Mouse (Mus musculus) G1E-ER4 (cell line): ENCODE measurements around the gene Spint2. TPM values are rescaled to one million over a fixed set of nuclear protein-coding genes. Genes with fewer than 3 reads are reported as not detected.

Experiments used
- GATA1 ChIP-seq: IDR thresholded peaks from one replicate; pipeline ENCODE4 v1.8.0; 2012; ENCODE audit warnings: low read length, inconsistent platforms
- polyA plus RNA-seq: library from polyadenylated mRNA; stranded (reverse); fragments of >175 nt; gene quantifications from 2 replicates; pipeline ENCODE4 v1.2.3, GENCODE M21; 2012

Spint2 gene
- polyA plus RNA-seq, 1 experiment: 112 TPM

DNA sequence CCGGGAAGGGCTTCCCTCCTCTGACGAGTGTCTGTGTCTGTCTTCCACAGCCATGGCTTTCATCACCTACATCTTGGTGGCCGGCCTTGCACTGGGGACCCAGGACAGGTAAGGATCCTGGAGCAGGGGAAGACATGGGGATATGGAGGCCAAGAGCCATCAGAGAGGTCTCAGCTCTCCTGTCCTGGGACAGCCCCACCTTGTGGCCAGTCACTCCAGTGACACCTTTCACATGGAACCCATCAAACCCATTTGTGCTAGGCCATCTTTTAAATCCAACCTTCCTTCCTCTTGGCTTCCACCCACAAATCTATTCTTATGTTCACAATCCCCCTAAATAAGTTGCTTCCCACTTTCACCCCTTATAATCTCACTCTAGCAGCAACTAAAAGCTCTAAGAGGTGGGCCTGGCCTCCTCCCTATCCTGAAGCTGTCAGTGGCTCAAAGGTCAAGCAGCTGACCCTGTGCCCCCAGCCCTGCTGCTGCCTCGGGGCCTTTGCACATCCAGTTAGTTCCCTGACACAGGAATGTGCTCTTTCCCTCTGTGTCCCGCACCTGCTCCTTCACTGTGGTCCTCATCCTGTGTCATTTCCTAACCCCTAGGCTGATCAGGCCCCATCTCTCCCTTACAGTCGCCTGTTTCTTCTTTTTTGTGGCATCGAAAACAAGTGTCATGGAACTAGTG, 36.8 kb downstream of the Spint2 start:
- TF ChIP-seq GATA1: no peak

DNA sequence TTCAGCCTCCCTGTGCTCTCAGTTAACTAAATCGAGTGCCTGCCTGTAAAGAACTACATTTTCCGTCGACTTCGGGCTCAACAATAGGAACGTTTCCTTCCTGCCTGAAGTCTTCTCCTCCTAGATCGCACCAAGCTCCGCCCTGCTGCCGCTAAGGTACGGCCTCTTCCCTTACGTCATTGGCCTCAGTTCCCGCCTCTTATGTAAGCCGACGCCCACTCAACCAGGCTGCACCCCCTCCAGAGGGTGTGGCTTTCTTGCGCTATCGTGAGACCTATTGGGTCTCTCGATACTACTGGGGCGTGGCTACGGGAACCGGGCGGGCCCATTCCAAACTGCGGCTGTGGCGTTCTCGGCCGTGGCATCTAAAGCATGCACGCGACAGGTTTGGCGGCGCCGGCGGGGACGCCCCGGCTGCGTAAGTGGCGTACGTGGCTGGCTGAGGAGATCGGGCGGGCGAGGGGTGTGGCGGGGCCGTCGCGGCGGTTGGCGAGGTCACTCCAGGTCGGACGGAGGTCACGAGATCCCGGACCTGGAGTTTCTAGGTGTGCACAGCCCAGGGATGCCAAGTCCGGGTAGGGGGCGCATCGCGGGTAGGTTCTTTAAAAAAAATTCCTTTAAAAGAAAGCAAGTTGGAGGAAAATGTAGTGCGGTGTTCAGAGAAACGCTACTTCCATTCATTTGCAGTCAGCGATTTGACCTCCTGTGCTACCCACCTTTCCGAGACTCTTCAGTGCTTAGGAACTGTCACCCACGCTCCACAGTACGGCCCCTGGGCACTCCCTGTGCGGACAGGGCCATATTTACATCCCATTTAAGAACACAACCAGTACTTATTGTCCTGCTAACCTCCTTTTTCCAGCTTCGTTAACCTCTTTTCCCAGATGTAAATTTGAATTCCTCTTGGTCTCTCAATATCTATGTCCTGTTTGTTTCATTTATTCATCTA, 43.4 kb downstream of the Spint2 start, which contains the start of gene Yif1b:
Yif1b (plus strand) TSS at position 311 of the 949 bp plus-strand sequence.
- TF ChIP-seq GATA1: no peak

DNA sequence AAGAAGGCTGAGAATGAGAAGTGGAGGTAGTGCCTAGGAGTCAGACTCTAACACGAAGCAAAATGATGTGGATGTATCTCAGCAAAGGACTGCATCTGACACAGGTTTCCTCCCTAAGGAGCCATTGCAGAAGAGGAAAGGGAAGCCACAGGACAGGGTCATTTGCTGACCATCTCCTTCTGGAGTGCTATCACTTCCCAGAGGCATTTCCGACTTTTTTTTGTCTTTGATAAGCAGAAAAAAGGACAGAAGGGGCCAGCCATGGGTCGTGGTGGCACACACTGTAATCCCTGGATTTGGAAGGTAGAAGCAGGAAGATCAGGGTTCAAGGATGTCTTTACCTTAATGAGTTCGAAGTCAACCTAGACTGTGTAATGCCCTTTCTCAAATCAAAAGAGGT, 45.1 kb downstream of the Spint2 start:
- TF ChIP-seq GATA1: no peak

- TF ChIP-seq GATA1: no peak
Observed at GRCm38 (mm10) chr7:29234661-29235060, 47.1 kb downstream of the Spint2 start.

GRCm38 (mm10) chr7:29233745-29234144, 48.0 kb downstream of the Spint2 start:
- TF ChIP-seq GATA1: no peak

DNA sequence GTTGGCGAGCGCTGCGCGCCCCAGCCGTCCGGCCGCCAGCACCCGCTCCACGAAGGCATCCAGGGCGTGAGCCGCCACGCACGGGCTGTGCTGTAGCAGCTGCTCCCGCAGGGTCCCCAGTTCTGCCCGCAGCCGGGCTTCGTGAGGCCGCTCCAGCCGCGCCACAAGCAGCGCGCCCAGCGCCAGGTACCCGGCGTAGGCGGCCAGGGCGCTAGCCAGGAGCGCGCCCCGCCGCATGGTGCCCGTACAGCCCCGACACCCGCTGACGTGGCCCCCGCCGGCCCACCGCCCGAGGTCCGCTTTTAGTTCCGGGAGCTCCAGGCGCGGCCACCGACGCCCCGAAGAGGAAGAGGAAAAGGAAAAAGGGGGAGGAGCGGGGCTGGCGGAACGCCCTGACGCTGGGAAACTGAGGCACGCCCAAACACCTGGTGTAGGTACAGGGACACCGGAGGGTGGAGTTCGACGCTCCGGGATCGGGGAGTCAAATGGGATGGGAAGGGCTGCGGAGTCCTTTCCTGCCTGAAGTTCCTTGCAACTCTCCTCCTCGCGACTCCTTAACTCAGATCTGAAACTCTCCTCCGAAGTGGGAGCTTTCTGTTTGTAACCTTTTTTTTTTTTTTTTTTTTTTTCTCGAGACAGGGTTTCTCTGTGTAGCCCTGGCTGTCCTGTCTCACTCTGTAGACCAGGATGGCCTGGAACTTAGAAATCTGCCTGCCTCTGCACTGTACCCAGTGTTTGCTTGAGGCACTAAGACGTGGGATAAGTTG, 49.3 kb downstream of the Spint2 start, which contains the start of gene Kcnk6:
Kcnk6 (minus strand) TSS at position 269 of the 767 bp plus-strand sequence.
- TF ChIP-seq GATA1: no peak

DNA sequence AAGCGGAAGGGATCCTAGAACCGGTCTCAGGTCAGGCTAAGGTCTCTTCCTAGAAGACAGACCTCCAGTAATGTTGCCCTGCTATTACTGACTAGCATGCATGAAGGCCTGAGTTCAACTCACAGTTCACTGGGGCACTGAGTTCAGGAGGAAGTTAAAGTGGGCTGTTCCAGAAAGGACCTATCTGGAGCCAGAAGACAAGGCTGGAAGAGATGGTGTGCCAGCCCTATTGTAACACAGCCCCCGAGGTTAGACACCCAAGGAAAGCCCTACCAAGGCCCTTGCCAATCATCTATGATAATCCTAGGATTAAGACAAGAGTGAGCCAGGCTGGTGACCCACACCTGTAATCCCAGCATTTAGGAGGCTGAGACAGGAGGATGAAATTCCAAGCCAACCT, 50.2 kb downstream of the Spint2 start:
- TF ChIP-seq GATA1: no peak

DNA sequence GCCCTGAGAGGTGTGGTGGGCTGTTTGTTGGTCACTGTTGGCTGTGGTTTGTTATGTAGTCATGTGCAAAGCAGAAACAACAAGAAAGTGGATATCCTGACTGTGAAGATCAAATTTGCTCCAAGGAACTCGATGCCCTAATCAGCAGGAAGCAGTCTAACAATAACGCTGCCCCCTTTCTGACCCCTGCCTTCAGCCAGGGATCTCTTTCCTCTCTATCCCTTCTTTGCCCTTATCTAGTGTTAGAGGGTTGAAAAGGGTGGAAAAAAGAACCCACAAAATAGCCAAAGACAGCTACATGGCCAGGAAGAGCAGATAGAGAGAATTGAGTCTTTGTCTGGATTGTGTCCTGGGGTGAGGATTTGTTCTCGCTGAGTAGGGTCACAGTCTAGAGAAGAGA, 51.2 kb downstream of the Spint2 start:
- TF ChIP-seq GATA1: no peak

DNA sequence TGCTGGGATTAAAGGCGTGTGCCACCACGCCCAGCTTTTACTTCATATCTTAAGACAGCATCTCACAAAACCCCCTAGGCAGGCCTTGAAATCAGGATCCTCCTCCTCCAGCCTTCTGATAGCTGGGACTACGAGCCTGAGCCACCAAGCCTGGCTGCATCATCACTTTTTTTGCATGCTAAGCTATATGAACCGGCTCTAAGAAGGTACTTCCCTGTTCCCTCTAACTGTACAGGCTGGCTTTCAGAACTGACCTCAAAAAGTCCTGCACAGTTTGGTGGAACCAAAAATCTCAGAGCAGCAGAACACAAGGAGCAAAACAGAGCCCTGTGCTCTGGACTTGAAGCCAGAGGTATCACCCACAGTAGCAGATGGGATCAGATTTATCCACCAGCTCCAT, 53.5 kb downstream of the Spint2 start:
- no peak for TF ChIP-seq GATA1

GRCm38 (mm10) chr7:29225520-29225919, 56.2 kb downstream of the Spint2 start:
- TF ChIP-seq GATA1: no peak

GRCm38 (mm10) chr7:29224756-29225394, 56.8 kb downstream of the Spint2 start:
- no peak for TF ChIP-seq GATA1

- no peak for TF ChIP-seq GATA1
Observed at GRCm38 (mm10) chr7:29214846-29215245, 66.9 kb downstream of the Spint2 start.

- TF ChIP-seq GATA1: no peak
Observed at GRCm38 (mm10) chr7:29214236-29214635, 67.5 kb downstream of the Spint2 start.

- TF ChIP-seq GATA1: no peak
Observed at GRCm38 (mm10) chr7:29213675-29214082, 68.0 kb downstream of the Spint2 start, which contains the start of gene Catsperg1. TSS of gene Catsperg1 (minus strand) at chr7:29214035.

GRCm38 (mm10) chr7:29212199-29212765, 69.4 kb downstream of the Spint2 start:
- no peak for TF ChIP-seq GATA1
